Mouse (Mus musculus) embryonic facial prominence, embryonic 15.5 days (tissue): ENCODE measurements around the gene 1810010D01Rik. TPM values are rescaled to one million over a fixed set of nuclear protein-coding genes. Genes with fewer than 3 reads are reported as not detected.

ENCODE experiments used
- ATAC-seq: fragments of 200-750 bp; cut with Nextera tagmentation; 2 replicates; pipeline ENCODE4 v1.8.0; 2017; ENCODE audit warnings: low read depth, moderate TSS enrichment; ENCODE audit not compliant: insufficient number of reproducible peaks, low FRiP score, low TSS enrichment
- H3K27ac ChIP-seq: fragments of 300-500 bp; sonication (generic); replicated peaks from 2 replicates; pipeline ENCODE4 v1.5.1; 2015; ENCODE audit warnings: mild to moderate bottlenecking, inconsistent platforms
- H3K27me3 ChIP-seq: fragments of 300-500 bp; sonication (generic); 2 replicates; pipeline ENCODE4 v1.6.1; 2015; ENCODE audit warnings: inconsistent platforms
- H3K36me3 ChIP-seq: fragments of 300-500 bp; sonication (generic); 2 replicates; pipeline ENCODE4 v1.6.1; 2015; ENCODE audit warnings: mild to moderate bottlenecking, inconsistent platforms
- H3K4me1 ChIP-seq: fragments of 300-500 bp; sonication (generic); 2 replicates; pipeline ENCODE4 v1.6.1; 2015; ENCODE audit warnings: inconsistent platforms
- H3K4me2 ChIP-seq: fragments of 300-500 bp; sonication (generic); replicated peaks from 2 replicates; pipeline ENCODE4 v1.6.1; 2015; ENCODE audit warnings: mild to moderate bottlenecking, inconsistent platforms
- H3K4me3 ChIP-seq: fragments of 300-500 bp; sonication (generic); replicated peaks from 2 replicates; pipeline ENCODE4 v1.5.1; 2015; ENCODE audit warnings: mild to moderate bottlenecking, inconsistent platforms
- H3K9ac ChIP-seq: fragments of 300-500 bp; sonication (generic); 2 replicates; pipeline ENCODE4 v1.6.1; 2015; ENCODE audit warnings: inconsistent platforms
- H3K9me3 ChIP-seq: fragments of 300-500 bp; sonication (generic); replicated peaks from 2 replicates; pipeline ENCODE4 v1.6.1; 2016; ENCODE audit warnings: inconsistent platforms
- whole genome bisulfite sequencing: fragments of 180-500 bp; shearing (Covaris S2); methylation state at CpG from one replicate; pipeline ENCODE4 v1.1.7; 2015; 5-methylcytosine and 5-hydroxymethylcytosine counted together
- polyA plus RNA-seq: library from polyadenylated mRNA; unstranded; fragments of >200 nt; fragmentation: Nextera tagmentation; extraction: Ambion mirVana; gene quantifications from 2 replicates; pipeline ENCODE4 v1.2.1, GENCODE M21; 2015

The 1810010D01Rik gene
- polyA plus RNA-seq, 1 experiment from 2014 or later, result 0.19 TPM

GRCm38 (mm10) chr7:145195186-145195927 lies 12.6 kb downstream of the 1810010D01Rik start:
- no peaks in the 10 kb centered on the region for H3K36me3 ChIP-seq
- H3K4me2 ChIP-seq, result no peak overlapping the region
- peak overlapping the region; percentile 78 for H3K27ac ChIP-seq
- no peaks in the 10 kb centered on the region for H3K9me3 ChIP-seq
- H3K4me3 ChIP-seq, result no peak overlapping the region
- no peak overlapping the region for H3K9ac ChIP-seq
- peaks cover 51% of the 10 kb centered on the region for H3K4me1 ChIP-seq
- ATAC-seq, result no peak
- H3K27me3 ChIP-seq, result no peaks in the 10 kb centered on the region
- 51% methylated on average over 5 of the region's 5 CpGs for WGBS

GRCm38 (mm10) chr7:145194455-145195161 lies 13.3 kb downstream of the 1810010D01Rik start:
- 47% methylated on average over 3 of the region's 3 CpGs for WGBS
- H3K9me3 ChIP-seq, result no peaks in the 10 kb centered on the region
- H3K27me3 ChIP-seq, result no peaks in the 10 kb centered on the region
- no peak overlapping the region for H3K4me2 ChIP-seq
- no peak overlapping the region for H3K9ac ChIP-seq
- peak overlapping the region; percentile 78 for H3K27ac ChIP-seq
- no peaks in the 10 kb centered on the region for H3K36me3 ChIP-seq
- H3K4me1 ChIP-seq, result peaks cover 51% of the 10 kb centered on the region
- ATAC-seq, result peak; percentile 44; the same call in 1 of the 2 replicates
- H3K4me3 ChIP-seq, result no peak overlapping the region

GRCm38 (mm10) chr7:145192836-145193235 lies 15.1 kb downstream of the 1810010D01Rik start:
- H3K9me3 ChIP-seq, result no peaks in the 10 kb centered on the region
- no peaks in the 10 kb centered on the region for H3K27me3 ChIP-seq
- no peak overlapping the region for H3K4me2 ChIP-seq
- no peak overlapping the region for H3K9ac ChIP-seq
- no peak overlapping the region for H3K4me3 ChIP-seq
- no peak overlapping the region for H3K27ac ChIP-seq
- H3K36me3 ChIP-seq, result no peaks in the 10 kb centered on the region
- H3K4me1 ChIP-seq, result peaks cover 41% of the 10 kb centered on the region
- WGBS, result 69% methylated on average over 6 of the region's 6 CpGs
- ATAC-seq, result no peak

GRCm38 (mm10) chr7:145190520-145190919 lies 17.4 kb downstream of the 1810010D01Rik start:
- no peak overlapping the region for H3K9ac ChIP-seq
- H3K9me3 ChIP-seq, result no peaks in the 10 kb centered on the region
- H3K4me3 ChIP-seq, result no peak overlapping the region
- peaks cover 18% of the 10 kb centered on the region for H3K4me1 ChIP-seq
- no peak overlapping the region for H3K27ac ChIP-seq
- no peak overlapping the region for H3K4me2 ChIP-seq
- no peak for ATAC-seq
- H3K36me3 ChIP-seq, result no peaks in the 10 kb centered on the region
- H3K27me3 ChIP-seq, result no peaks in the 10 kb centered on the region

- whole genome bisulfite sequencing, result 31% methylated on average over 8 of the region's 8 CpGs
- H3K27ac ChIP-seq, result no peak overlapping the region
- H3K4me2 ChIP-seq, result no peak overlapping the region
- H3K9me3 ChIP-seq, result no peaks in the 10 kb centered on the region
- no peak for ATAC-seq
- H3K36me3 ChIP-seq, result no peaks in the 10 kb centered on the region
- H3K4me1 ChIP-seq, result peaks cover 7% of the 10 kb centered on the region
- no peak overlapping the region for H3K4me3 ChIP-seq
- no peak overlapping the region for H3K9ac ChIP-seq
- no peaks in the 10 kb centered on the region for H3K27me3 ChIP-seq
These were observed 18.6 kb downstream of the 1810010D01Rik start for GRCm38 (mm10) chr7:145189342-145189741.

- Histone ChIP-seq H3K4me1 (no peaks in the 10 kb centered on the region), H3K9me3 (no peaks in the 10 kb centered on the region), H3K4me3 (no peak overlapping the region), H3K9ac (no peak overlapping the region), H3K4me2 (no peak overlapping the region), H3K27ac (no peak overlapping the region), H3K27me3 (no peaks in the 10 kb centered on the region), H3K36me3 (no peaks in the 10 kb centered on the region)
- no peak for ATAC-seq
- 64% methylated on average over 3 of the region's 3 CpGs for WGBS
These were observed 20.1 kb downstream of the 1810010D01Rik start for GRCm38 (mm10) chr7:145187802-145188201.

GRCm38 (mm10) chr7:145182388-145182787 lies 25.5 kb downstream of the 1810010D01Rik start:
- no peaks in the 10 kb centered on the region for H3K27me3 ChIP-seq
- H3K27ac ChIP-seq, result 0 out of 2 replicates have a peak overlapping the region, but pooled peaks have one; percentile 34
- ATAC-seq, result no peak
- no peaks in the 10 kb centered on the region for H3K36me3 ChIP-seq
- H3K9ac ChIP-seq, result no peak overlapping the region
- H3K4me1 ChIP-seq, result peaks cover 36% of the 10 kb centered on the region
- 49% methylated on average over 4 of the region's 4 CpGs for WGBS
- no peak overlapping the region for H3K4me2 ChIP-seq
- H3K4me3 ChIP-seq, result no peak overlapping the region
- no peaks in the 10 kb centered on the region for H3K9me3 ChIP-seq

GRCm38 (mm10) chr7:145181376-145182034 lies 26.4 kb downstream of the 1810010D01Rik start:
- 34% methylated on average over 11 of the region's 11 CpGs for whole genome bisulfite sequencing
- no peak overlapping the region for H3K4me2 ChIP-seq
- H3K4me1 ChIP-seq, result peaks cover 44% of the 10 kb centered on the region
- ATAC-seq, result no peak
- H3K9me3 ChIP-seq, result no peaks in the 10 kb centered on the region
- no peaks in the 10 kb centered on the region for H3K27me3 ChIP-seq
- H3K36me3 ChIP-seq, result no peaks in the 10 kb centered on the region
- H3K27ac ChIP-seq, result peak overlapping the region; percentile 24; the same call in 1 of the 2 replicates
- no peak overlapping the region for H3K4me3 ChIP-seq
- no peak overlapping the region for H3K9ac ChIP-seq

- no peak overlapping the region for H3K4me2 ChIP-seq
- peaks cover 44% of the 10 kb centered on the region for H3K4me1 ChIP-seq
- H3K36me3 ChIP-seq, result no peaks in the 10 kb centered on the region
- no peak overlapping the region for H3K9ac ChIP-seq
- no peak overlapping the region for H3K4me3 ChIP-seq
- peak; percentile 76 for ATAC-seq
- WGBS, result 26% methylated on average over 5 of the region's 5 CpGs
- H3K9me3 ChIP-seq, result no peaks in the 10 kb centered on the region
- no peaks in the 10 kb centered on the region for H3K27me3 ChIP-seq
- peak overlapping the region; percentile 59; the same call in 1 of the 2 replicates for H3K27ac ChIP-seq
These were observed 28.2 kb downstream of the 1810010D01Rik start for GRCm38 (mm10) chr7:145179691-145180091.

- no peaks in the 10 kb centered on the region for H3K9me3 ChIP-seq
- no peak overlapping the region for H3K27ac ChIP-seq
- H3K4me1 ChIP-seq, result peaks cover 55% of the 10 kb centered on the region
- H3K4me2 ChIP-seq, result no peak overlapping the region
- WGBS, result 48% methylated on average over 15 of the region's 15 CpGs
- H3K36me3 ChIP-seq, result no peaks in the 10 kb centered on the region
- ATAC-seq, result no peak
- H3K27me3 ChIP-seq, result 0 out of 2 replicates have a peak, but pooled peaks cover 4% of the 10 kb centered on the region
- H3K9ac ChIP-seq, result no peak overlapping the region
- H3K4me3 ChIP-seq, result no peak overlapping the region
These were observed 30.9 kb downstream of the 1810010D01Rik start for GRCm38 (mm10) chr7:145176750-145177589.
